Mouse (Mus musculus) hindbrain, embryonic 13.5 days (tissue): ENCODE results near the gene Pdcl2. TPM values are rescaled to one million over a fixed set of nuclear protein-coding genes. Genes with fewer than 3 reads are reported as not detected.
A peak's percentile ranks its signal among the peaks of the same experiment; 100 is the strongest.

Experiments used
- ATAC-seq: fragments of 200-750 bp; cut with Nextera tagmentation; 2 replicates; pipeline ENCODE4 v1.8.0; 2017; ENCODE audit warnings: moderate TSS enrichment; ENCODE audit not compliant: low FRiP score
- H3K27ac ChIP-seq: fragments of 300-500 bp; sonication (generic); 2 replicates; pipeline ENCODE4 v1.5.1; 2015; ENCODE audit warnings: inconsistent platforms, mild to moderate bottlenecking, moderate library complexity
- H3K27me3 ChIP-seq: fragments of 300-500 bp; sonication (generic); 2 replicates; pipeline ENCODE4 v1.6.1; 2015; ENCODE audit warnings: mild to moderate bottlenecking, inconsistent platforms
- H3K36me3 ChIP-seq: fragments of 300-500 bp; sonication (generic); 2 replicates; pipeline ENCODE4 v1.6.1; 2015; ENCODE audit warnings: mild to moderate bottlenecking, inconsistent platforms
- H3K4me1 ChIP-seq: fragments of 300-500 bp; sonication (generic); replicated peaks from 2 replicates; pipeline ENCODE4 v1.6.1; 2015; ENCODE audit warnings: inconsistent platforms
- H3K4me2 ChIP-seq: fragments of 300-500 bp; sonication (generic); 2 replicates; pipeline ENCODE4 v1.6.1; 2015; ENCODE audit warnings: inconsistent platforms, mild to moderate bottlenecking, moderate library complexity
- H3K4me3 ChIP-seq: fragments of 300-500 bp; sonication (generic); 2 replicates; pipeline ENCODE4 v1.5.1; 2015; ENCODE audit warnings: mild to moderate bottlenecking, inconsistent platforms
- H3K9ac ChIP-seq: fragments of 300-500 bp; sonication (generic); 2 replicates; pipeline ENCODE4 v1.6.1; 2015; ENCODE audit warnings: mild to moderate bottlenecking, inconsistent platforms
- H3K9me3 ChIP-seq: fragments of 300-500 bp; sonication (generic); 2 replicates; pipeline ENCODE4 v1.6.1; 2016; ENCODE audit warnings: inconsistent platforms
- WGBS: fragments of 180-500 bp; shearing (Covaris S2); methylation state at CpG from one replicate; pipeline ENCODE4 v1.1.7; 2015; 5-methylcytosine and 5-hydroxymethylcytosine counted together
- polyA plus RNA-seq: library from polyadenylated mRNA; unstranded; fragments of >200 nt; fragmentation: Nextera tagmentation; extraction: Ambion mirVana; gene quantifications from 2 replicates; pipeline ENCODE4 v1.2.1, GENCODE M21; 2015

Pdcl2 gene
- polyA plus RNA-seq, 1 experiment from 2014 or later: not detected

- whole genome bisulfite sequencing: 72% methylated on average over 2 of the region's 2 CpGs
- Histone ChIP-seq H3K9me3 (no peaks in the 10 kb centered on the region), H3K4me2 (no peak overlapping the region), H3K4me1 (no peaks in the 10 kb centered on the region), H3K36me3 (no peaks in the 10 kb centered on the region), H3K9ac (no peak overlapping the region), H3K4me3 (no peak overlapping the region), H3K27ac (no peak overlapping the region), H3K27me3 (no peaks in the 10 kb centered on the region)
- no peak for ATAC-seq
These were observed 3.7 kb downstream of the Pdcl2 start for GRCm38 (mm10) chr5:76327296-76327695.

- 94% methylated on average over 4 of the region's 4 CpGs for WGBS
- H3K4me3 ChIP-seq: no peak overlapping the region
- peaks cover 5% of the 10 kb centered on the region; the same call in 1 of the 2 replicates for H3K4me1 ChIP-seq
- no peaks in the 10 kb centered on the region for H3K9me3 ChIP-seq
- no peaks in the 10 kb centered on the region for H3K27me3 ChIP-seq
- H3K9ac ChIP-seq: no peak overlapping the region
- H3K27ac ChIP-seq: no peak overlapping the region
- no peak for ATAC-seq
- no peaks in the 10 kb centered on the region for H3K36me3 ChIP-seq
- no peak overlapping the region for H3K4me2 ChIP-seq
These were observed 5.8 kb downstream of the Pdcl2 start for GRCm38 (mm10) chr5:76325113-76325512.

- Histone ChIP-seq H3K27me3 (no peaks in the 10 kb centered on the region), H3K9ac (no peak overlapping the region), H3K4me3 (no peak overlapping the region), H3K4me1 (peaks cover 5% of the 10 kb centered on the region; the same call in 1 of the 2 replicates), H3K9me3 (no peaks in the 10 kb centered on the region), H3K27ac (no peak overlapping the region), H3K4me2 (no peak overlapping the region), H3K36me3 (no peaks in the 10 kb centered on the region)
- 12% methylated on average over 11 of the region's 11 CpGs for WGBS
- ATAC-seq: no peak
These were observed 9.4 kb downstream of the Pdcl2 start for GRCm38 (mm10) chr5:76321249-76322196.

GRCm38 (mm10) chr5:76308206-76308605, 22.8 kb downstream of the Pdcl2 start:
- H3K4me1 ChIP-seq: peaks cover 8% of the 10 kb centered on the region
- no peak overlapping the region for H3K4me3 ChIP-seq
- no peak overlapping the region for H3K27ac ChIP-seq
- no peak for ATAC-seq
- H3K27me3 ChIP-seq: no peaks in the 10 kb centered on the region
- no peak overlapping the region for H3K9ac ChIP-seq
- H3K36me3 ChIP-seq: no peaks in the 10 kb centered on the region
- H3K9me3 ChIP-seq: no peaks in the 10 kb centered on the region
- H3K4me2 ChIP-seq: no peak overlapping the region
- WGBS: 74% methylated on average over 2 of the region's 2 CpGs

GRCm38 (mm10) chr5:76306261-76306660, 24.7 kb downstream of the Pdcl2 start:
- no peaks in the 10 kb centered on the region for H3K9me3 ChIP-seq
- no peak overlapping the region for H3K27ac ChIP-seq
- ATAC-seq: no peak
- WGBS: 57% methylated on average over 3 of the region's 3 CpGs
- no peak overlapping the region for H3K4me3 ChIP-seq
- no peak overlapping the region for H3K9ac ChIP-seq
- no peaks in the 10 kb centered on the region for H3K27me3 ChIP-seq
- peaks cover 24% of the 10 kb centered on the region for H3K4me1 ChIP-seq
- no peaks in the 10 kb centered on the region for H3K36me3 ChIP-seq
- H3K4me2 ChIP-seq: peak overlapping the region; percentile 84; the same call in 1 of the 2 replicates

- Histone ChIP-seq H3K4me1 (peaks cover 30% of the 10 kb centered on the region), H3K4me2 (peak overlapping the region; percentile 84), H3K27ac (peak overlapping the region; percentile 98; the same call in 1 of the 2 replicates), H3K4me3 (peak overlapping the region; percentile 94), H3K9me3 (no peaks in the 10 kb centered on the region), H3K27me3 (no peaks in the 10 kb centered on the region), H3K36me3 (no peaks in the 10 kb centered on the region), H3K9ac (peak overlapping the region; percentile 94)
- 4% methylated on average over 8 of the region's 8 CpGs for WGBS
- no peak for ATAC-seq
These were observed 25.3 kb downstream of the Pdcl2 start for GRCm38 (mm10) chr5:76305616-76306015.

- H3K27me3 ChIP-seq: no peaks in the 10 kb centered on the region
- H3K4me2 ChIP-seq: peak within 1 kb of the TSS; percentile 84
- peak within 1 kb of the TSS; percentile 98 for H3K27ac ChIP-seq
- ATAC-seq: peak; percentile 91
- peak within 1 kb of the TSS; percentile 94 for H3K4me3 ChIP-seq
- no peaks in the 10 kb centered on the region for H3K9me3 ChIP-seq
- WGBS: under 1% methylated on average over 87 of the region's 104 CpGs
- H3K9ac ChIP-seq: peak within 1 kb of the TSS; percentile 94
- no peaks in the 10 kb centered on the region for H3K36me3 ChIP-seq
- H3K4me1 ChIP-seq: peaks cover 31% of the 10 kb centered on the region
These were observed 26.3 kb downstream of the Pdcl2 start, which contains the start of gene Clock for GRCm38 (mm10) chr5:76304452-76305341. TSS of gene Clock (minus strand) at chr5:76304792.

GRCm38 (mm10) chr5:76303745-76304451, 27.1 kb downstream of the Pdcl2 start:
- WGBS: 1% methylated on average over 63 of the region's 100 CpGs
- Histone ChIP-seq H3K4me3 (peak overlapping the region; percentile 94), H3K9ac (peak overlapping the region; percentile 94), H3K9me3 (no peaks in the 10 kb centered on the region), H3K4me1 (peaks cover 31% of the 10 kb centered on the region), H3K27me3 (no peaks in the 10 kb centered on the region), H3K4me2 (peak overlapping the region; percentile 84), H3K36me3 (no peaks in the 10 kb centered on the region), H3K27ac (peak overlapping the region; percentile 98)
- peak; percentile 89 for ATAC-seq

- no peak for ATAC-seq
- no peaks in the 10 kb centered on the region for H3K36me3 ChIP-seq
- H3K27ac ChIP-seq: peak overlapping the region; percentile 98
- H3K4me2 ChIP-seq: peak overlapping the region; percentile 84
- no peaks in the 10 kb centered on the region for H3K27me3 ChIP-seq
- H3K9ac ChIP-seq: peak overlapping the region; percentile 94
- 5% methylated on average over 11 of the region's 11 CpGs for WGBS
- H3K4me3 ChIP-seq: peak overlapping the region; percentile 94
- H3K9me3 ChIP-seq: no peaks in the 10 kb centered on the region
- H3K4me1 ChIP-seq: peaks cover 31% of the 10 kb centered on the region
These were observed 27.6 kb downstream of the Pdcl2 start for GRCm38 (mm10) chr5:76303379-76303744.

GRCm38 (mm10) chr5:76302009-76302408, 28.9 kb downstream of the Pdcl2 start:
- H3K36me3 ChIP-seq: no peaks in the 10 kb centered on the region
- no peak for ATAC-seq
- H3K9me3 ChIP-seq: no peaks in the 10 kb centered on the region
- H3K4me1 ChIP-seq: peaks cover 31% of the 10 kb centered on the region
- H3K4me2 ChIP-seq: no peak overlapping the region
- H3K4me3 ChIP-seq: no peak overlapping the region
- H3K27ac ChIP-seq: no peak overlapping the region
- 89% methylated on average over 2 of the region's 2 CpGs for WGBS
- no peak overlapping the region for H3K9ac ChIP-seq
- H3K27me3 ChIP-seq: no peaks in the 10 kb centered on the region

GRCm38 (mm10) chr5:76289234-76289691, 41.7 kb downstream of the Pdcl2 start:
- H3K27me3 ChIP-seq: no peaks in the 10 kb centered on the region
- WGBS: 85% methylated on average over 8 of the region's 8 CpGs
- no peak overlapping the region for H3K9ac ChIP-seq
- H3K4me2 ChIP-seq: no peak overlapping the region
- no peaks in the 10 kb centered on the region for H3K9me3 ChIP-seq
- no peak for ATAC-seq
- no peaks in the 10 kb centered on the region for H3K4me1 ChIP-seq
- no peak overlapping the region for H3K27ac ChIP-seq
- no peak overlapping the region for H3K4me3 ChIP-seq
- H3K36me3 ChIP-seq: peaks cover 4% of the 10 kb centered on the region
